Mouse (Mus musculus) midbrain, embryonic 11.5 days (tissue): ENCODE data around the gene Oard1. TPM values are rescaled to one million over a fixed set of nuclear protein-coding genes. Genes with fewer than 3 reads are reported as not detected.

Source experiments
- ATAC-seq: fragments of 200-750 bp; cut with Nextera tagmentation; 2 replicates; pipeline ENCODE4 v1.8.0; 2017; ENCODE audit warnings: moderate TSS enrichment, moderate library complexity; ENCODE audit not compliant: low FRiP score
- DNase-seq: peaks from one replicate; pipeline ENCODE4 v3.0.0; 2015; ENCODE audit warnings: low spot score; ENCODE audit errors: missing footprints
- H3K27ac ChIP-seq: fragments of 300-500 bp; sonication (generic); 2 replicates; pipeline ENCODE4 v1.5.1; 2014; ENCODE audit warnings: low read depth, low read length
- H3K27me3 ChIP-seq: fragments of 300-500 bp; sonication (generic); 2 replicates; pipeline ENCODE4 v1.6.1; 2014; ENCODE audit warnings: mild to moderate bottlenecking, low read length, moderate library complexity, mixed read lengths; ENCODE audit not compliant: control insufficient read depth, insufficient read depth
- H3K36me3 ChIP-seq: fragments of 300-500 bp; sonication (generic); 2 replicates; pipeline ENCODE4 v1.6.1; 2014; ENCODE audit warnings: mild to moderate bottlenecking, low read length, moderate library complexity, mixed read lengths; ENCODE audit not compliant: control insufficient read depth, insufficient read depth
- H3K4me1 ChIP-seq: fragments of 300-500 bp; sonication (generic); 2 replicates; pipeline ENCODE4 v1.6.1; 2014; ENCODE audit warnings: low read length; ENCODE audit not compliant: control insufficient read depth, insufficient read depth
- H3K4me2 ChIP-seq: fragments of 300-500 bp; sonication (generic); 2 replicates; pipeline ENCODE4 v1.6.1; 2014; ENCODE audit warnings: mild to moderate bottlenecking, moderate library complexity
- H3K4me3 ChIP-seq: fragments of 300-500 bp; sonication (generic); 2 replicates; pipeline ENCODE4 v1.5.1; 2014; ENCODE audit warnings: low read depth, low read length
- H3K9ac ChIP-seq: fragments of 300-500 bp; sonication (generic); 2 replicates; pipeline ENCODE4 v1.6.1; 2014; ENCODE audit warnings: low read length
- H3K9me3 ChIP-seq: fragments of 300-500 bp; sonication (generic); 2 replicates; pipeline ENCODE4 v1.6.1; 2016; ENCODE audit warnings: low read length; ENCODE audit not compliant: control insufficient read depth
- WGBS: fragments of 180-500 bp; shearing (Covaris S2); extraction: QIAGEN DNeasy Blood & Tissue Kit; methylation state at CpG from one replicate; pipeline ENCODE4 v1.1.7; 2014; 5-methylcytosine and 5-hydroxymethylcytosine counted together
- polyA plus RNA-seq: library from polyadenylated mRNA; unstranded; fragments of >200 nt; fragmentation: Nextera tagmentation; extraction: Ambion mirVana; gene quantifications from 2 replicates; pipeline ENCODE4 v1.2.1, GENCODE M21; 2014

Oard1 gene
- polyA plus RNA-seq, 1 experiment from 2014 or later: 101 TPM

DNA sequence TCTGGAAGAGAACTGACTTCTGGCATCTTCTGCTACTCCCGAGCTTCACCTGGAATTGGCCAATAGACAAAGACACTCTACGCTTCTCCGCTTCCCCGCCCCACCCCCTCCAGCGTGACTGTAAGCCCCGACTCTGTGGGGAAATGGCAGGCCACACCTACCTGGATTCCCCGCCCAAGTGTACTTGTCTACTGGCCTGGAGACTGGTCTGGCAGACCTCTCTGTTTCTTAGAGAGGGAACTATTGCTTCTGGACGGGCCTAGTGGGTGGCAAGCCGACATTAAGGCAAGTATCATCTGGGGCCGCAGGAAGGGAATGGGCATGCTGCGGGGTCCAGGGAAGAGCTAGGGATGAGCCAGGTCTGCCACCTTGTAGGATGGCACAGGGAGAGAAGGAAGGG lies 44.9 kb downstream of the Oard1 start, which contains the start of gene Unc5cl:
Gene Unc5cl, plus strand, starts transcription at position 214 of the 400 bp plus-strand sequence.
- Histone ChIP-seq H3K4me1 (no peaks in the 10 kb centered on the region), H3K9me3 (no peaks in the 10 kb centered on the region), H3K9ac (no peak within 1 kb of the TSS), H3K27ac (no peak within 1 kb of the TSS), H3K36me3 (no peaks in the 10 kb centered on the region), H3K27me3 (no peaks in the 10 kb centered on the region), H3K4me2 (no peak within 1 kb of the TSS), H3K4me3 (no peak within 1 kb of the TSS)
- no peak for DNase-seq
- 54% methylated on average over 11 of the region's 11 CpGs for WGBS
- ATAC-seq: no peak

DNA sequence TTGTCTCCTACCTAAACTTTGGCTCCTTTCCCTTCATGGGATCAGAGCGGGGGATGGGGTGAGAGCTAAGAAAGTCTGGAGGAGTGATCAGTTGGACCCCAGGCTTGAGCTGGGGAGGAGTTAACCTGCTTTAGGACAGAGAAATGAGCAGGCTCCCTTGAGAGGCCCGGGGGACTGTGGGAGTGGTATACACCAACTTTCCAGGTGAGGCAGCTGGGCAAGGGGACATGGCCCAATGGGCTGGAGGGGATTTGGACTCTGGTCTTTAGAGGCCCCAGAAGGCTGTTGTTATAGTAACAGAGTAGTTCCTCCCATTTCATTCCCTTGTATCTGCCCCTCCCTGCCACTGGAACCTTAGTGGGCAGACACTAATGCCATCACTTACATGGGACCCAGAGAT lies 46.1 kb downstream of the Oard1 start:
- ATAC-seq: no peak
- H3K9ac ChIP-seq: no peak overlapping the region
- no peak overlapping the region for H3K4me3 ChIP-seq
- no peak for DNase-seq
- H3K36me3 ChIP-seq: no peaks in the 10 kb centered on the region
- no peaks in the 10 kb centered on the region for H3K4me1 ChIP-seq
- 84% methylated on average over 2 of the region's 2 CpGs for WGBS
- no peak overlapping the region for H3K4me2 ChIP-seq
- H3K9me3 ChIP-seq: no peaks in the 10 kb centered on the region
- H3K27me3 ChIP-seq: no peaks in the 10 kb centered on the region
- H3K27ac ChIP-seq: no peak overlapping the region

DNA sequence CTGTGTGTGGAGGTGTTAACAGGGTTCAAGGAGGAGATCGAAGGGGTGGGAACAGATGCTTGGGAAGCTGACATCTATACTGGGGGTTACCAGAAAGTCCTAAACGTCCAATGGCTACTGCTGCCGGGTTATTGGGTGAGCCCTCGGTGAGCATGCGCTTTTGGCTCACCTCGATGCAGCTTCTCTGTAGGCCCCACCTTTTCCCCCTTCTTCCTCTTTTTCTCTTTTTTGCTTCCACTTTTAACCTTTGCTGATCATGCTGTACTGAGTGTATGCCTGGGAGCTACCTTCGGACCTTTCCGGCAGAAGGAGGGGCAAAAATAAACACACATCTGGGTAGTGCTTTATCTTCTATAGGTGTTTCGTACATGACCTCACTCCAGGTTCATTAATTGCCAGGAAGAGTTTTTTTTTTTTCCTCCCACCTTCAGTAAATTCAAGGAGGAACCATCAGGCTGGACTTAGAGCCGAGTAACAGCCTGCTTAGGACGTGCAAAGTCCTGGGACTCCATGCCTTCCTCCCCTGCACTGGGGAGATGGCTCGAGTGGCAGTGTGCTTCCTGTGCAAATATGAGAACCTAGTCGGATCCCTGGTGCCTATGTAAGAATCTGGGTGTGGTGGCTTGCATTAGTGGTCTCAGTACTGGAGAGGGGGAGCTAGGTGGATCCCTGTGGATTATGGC lies 48.3 kb downstream of the Oard1 start:
- no peak overlapping the region for H3K27ac ChIP-seq
- no peaks in the 10 kb centered on the region for H3K27me3 ChIP-seq
- H3K9ac ChIP-seq: no peak overlapping the region
- no peaks in the 10 kb centered on the region for H3K4me1 ChIP-seq
- 89% methylated on average over 13 of the region's 13 CpGs for WGBS
- no peaks in the 10 kb centered on the region for H3K9me3 ChIP-seq
- H3K36me3 ChIP-seq: no peaks in the 10 kb centered on the region
- no peak overlapping the region for H3K4me3 ChIP-seq
- ATAC-seq (no peak), DNase-seq (no peak)
- no peak overlapping the region for H3K4me2 ChIP-seq

DNA sequence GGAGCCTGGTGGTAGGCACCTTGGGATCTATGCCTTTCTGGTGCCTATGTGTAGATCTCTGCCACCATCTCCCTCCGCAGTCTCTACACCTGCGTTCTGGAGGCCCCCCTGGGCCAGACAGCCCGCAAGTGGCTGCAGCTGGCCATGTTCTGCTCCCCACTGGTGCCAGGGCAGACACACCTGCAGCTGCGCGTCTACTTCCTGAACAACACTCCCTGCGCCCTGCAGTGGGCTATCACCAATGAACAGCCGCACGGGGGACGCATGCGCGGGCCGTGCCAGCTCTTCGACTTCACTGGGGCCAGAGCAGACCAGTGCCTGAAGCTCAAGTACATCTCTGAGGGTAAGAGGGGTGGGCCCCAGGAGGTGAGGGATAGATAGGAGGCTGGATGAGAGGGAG lies 52.3 kb downstream of the Oard1 start:
- Histone ChIP-seq H3K4me2 (no peak overlapping the region), H3K27me3 (no peaks in the 10 kb centered on the region; the same call in 1 of the 2 replicates), H3K27ac (no peak overlapping the region), H3K9ac (no peak overlapping the region), H3K4me3 (no peak overlapping the region), H3K9me3 (no peaks in the 10 kb centered on the region), H3K4me1 (no peaks in the 10 kb centered on the region), H3K36me3 (no peaks in the 10 kb centered on the region)
- DNase-seq (no peak), ATAC-seq (no peak)
- WGBS: 94% methylated on average over 13 of the region's 13 CpGs

DNA sequence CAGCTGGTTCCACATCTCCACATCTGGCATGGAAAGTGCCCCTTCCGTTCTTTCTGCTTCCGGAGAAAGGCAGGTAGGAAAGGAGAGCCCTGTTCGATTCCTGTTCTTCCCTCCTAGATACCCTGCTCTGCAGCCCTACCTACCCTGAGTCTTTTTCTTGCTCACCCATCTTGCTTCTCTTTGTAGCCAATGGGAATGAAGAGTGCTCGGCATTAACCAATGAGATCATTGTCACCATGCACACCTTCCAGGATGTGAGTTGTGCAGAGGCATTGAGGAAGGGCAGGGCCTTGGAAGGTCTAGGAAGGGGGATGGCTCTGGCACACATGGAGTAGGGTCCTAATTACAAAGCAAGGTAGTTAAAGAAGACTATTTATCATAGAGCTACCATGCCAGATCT lies 53.6 kb downstream of the Oard1 start:
- no peak for ATAC-seq
- WGBS: 92% methylated on average over 4 of the region's 4 CpGs
- no peaks in the 10 kb centered on the region for H3K9me3 ChIP-seq

More for the DNA sequence above, 53.6 kb downstream of the Oard1 start:
- Histone ChIP-seq H3K27me3 (no peaks in the 10 kb centered on the region; the same call in 1 of the 2 replicates), H3K9ac (no peak overlapping the region), H3K4me2 (no peak overlapping the region), H3K4me3 (no peak overlapping the region), H3K4me1 (no peaks in the 10 kb centered on the region), H3K36me3 (no peaks in the 10 kb centered on the region), H3K27ac (no peak overlapping the region)
- DNase-seq: no peak

Other genes with a start within 250 kb of the Oard1 start
- not detected in 2 replicates for gene A530064D06Rik, start 242.7 kb upstream of the Oard1 start, polyA plus RNA-seq
- gene Trem1, start 177.2 kb upstream of the Oard1 start, polyA plus RNA-seq: 0.12 TPM in 1 of 2 replicates, not detected in the other
- not detected in 2 replicates for gene Trem3, start 162.2 kb upstream of the Oard1 start, polyA plus RNA-seq
- 0.18 and 0.33 TPM in 2 replicates for gene Treml4, start 145.7 kb upstream of the Oard1 start, polyA plus RNA-seq
- 0.23 and 0.37 TPM in 2 replicates for gene Treml2, start 110.5 kb upstream of the Oard1 start, polyA plus RNA-seq
- gene B430306N03Rik, start 93.9 kb upstream of the Oard1 start, polyA plus RNA-seq: 0.03 TPM in 1 of 2 replicates, not detected in the other
- gene Trem2, start 63.6 kb upstream of the Oard1 start, polyA plus RNA-seq: 2.7 and 2.9 TPM in 2 replicates
- gene Treml1, start 50.1 kb upstream of the Oard1 start, polyA plus RNA-seq: 2.0 and 2.9 TPM in 2 replicates
- 18.4 and 19.4 TPM in 2 replicates for gene Nfya, start 108 bp upstream of the Oard1 start, polyA plus RNA-seq
- 1.0 and 1.3 TPM in 2 replicates for gene Apobec2, start 22.9 kb downstream of the Oard1 start, polyA plus RNA-seq
- 0.36 and 0.61 TPM in 2 replicates for gene Tspo2, start 41.5 kb downstream of the Oard1 start, polyA plus RNA-seq
- gene Unc5cl, start 44.9 kb downstream of the Oard1 start, polyA plus RNA-seq: 0.22 TPM in 1 of 2 replicates, not detected in the other